Mouse (Mus musculus) cortical plate, adult 2 months (tissue): ENCODE results near the gene Phyhipl.

ENCODE experiments used
- CTCF ChIP-seq: fragments of 200-500 bp; IDR thresholded peaks from 2 replicates; pipeline ENCODE4 v1.5.1; 2011; ENCODE audit warnings: mild to moderate bottlenecking, control low read depth, low read length; ENCODE audit not compliant: insufficient read depth; ENCODE audit errors: extremely low read depth
- POLR2A ChIP-seq: fragments of 200-500 bp; IDR thresholded peaks from 2 replicates; pipeline ENCODE4 v1.6.1; 2011; ENCODE audit warnings: mild to moderate bottlenecking, low read length, control low read depth; ENCODE audit not compliant: insufficient read depth; ENCODE audit errors: extremely low read depth

DNA sequence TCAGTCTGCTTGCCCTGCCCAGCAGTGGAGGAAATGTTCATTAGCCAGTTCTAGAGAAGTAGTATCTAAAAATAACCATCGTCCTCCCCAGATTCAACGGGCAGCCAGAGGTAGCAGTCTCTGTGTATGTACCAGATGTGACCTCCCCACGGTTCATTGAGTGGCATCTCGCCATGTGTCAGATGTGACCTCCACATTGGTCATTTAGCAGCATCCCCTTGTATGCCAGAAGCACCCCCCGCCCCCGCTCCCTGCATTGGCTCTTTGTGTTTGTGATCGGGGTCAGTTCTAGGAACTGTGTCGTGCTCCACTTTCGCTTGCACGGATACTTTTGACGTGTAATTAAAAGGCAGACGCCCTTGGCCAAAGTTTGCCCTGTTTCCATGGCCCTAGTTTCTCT, 120.4 kb downstream of the Phyhipl start:
- TF ChIP-seq CTCF (no peak), POLR2A (no peak)
